Mouse (Mus musculus) CH12.LX (cell line): ENCODE results near the gene Padi6.

Experiments used
- BHLHE40 ChIP-seq: IDR thresholded peaks from 2 replicates; pipeline ENCODE4 v1.6.1; 2011; ENCODE audit warnings: mild to moderate bottlenecking, low read depth, low read length, improper control_type of control experiment
- CTCF ChIP-seq, 2 experiments: IDR thresholded peaks in 1 of 2; conservative IDR thresholded peaks in 1 of 2; 2 replicates each; pipeline ENCODE4 v1.5.1; 2011 to 2012; ENCODE audit warnings: low read depth in 2 of 2, low read length in 2 of 2, improper control_type of control experiment in 1 of 2, inconsistent platforms in 1 of 2, mild to moderate bottlenecking in 1 of 2, moderate library complexity in 1 of 2
- ELF1 ChIP-seq: IDR thresholded peaks from 2 replicates; pipeline ENCODE4 v1.6.1; 2014; ENCODE audit warnings: low read depth, mild to moderate bottlenecking, inconsistent platforms, low read length, improper control_type of control experiment
- MAZ ChIP-seq: IDR thresholded peaks from 2 replicates; pipeline ENCODE4 v1.6.1; 2012; ENCODE audit warnings: low read depth, mild to moderate bottlenecking, inconsistent platforms, low read length, improper control_type of control experiment, moderate library complexity
- NELFE ChIP-seq: IDR thresholded peaks from 2 replicates; pipeline ENCODE4 v1.6.1; 2011; ENCODE audit warnings: low read depth, low read length, improper control_type of control experiment
- POLR2A ChIP-seq: IDR thresholded peaks from 2 replicates; pipeline ENCODE4 v1.6.1; 2011; ENCODE audit warnings: low read depth, mild to moderate bottlenecking, improper control_type of control experiment, low read length
- SMC3 ChIP-seq: IDR thresholded peaks from 2 replicates; pipeline ENCODE4 v1.6.1; 2011; ENCODE audit warnings: low read depth, low read length, improper control_type of control experiment
- ZKSCAN1 ChIP-seq: IDR thresholded peaks from 2 replicates; pipeline ENCODE4 v1.6.1; 2012; ENCODE audit warnings: low read depth, inconsistent platforms, low read length, improper control_type of control experiment, borderline replicate concordance

DNA sequence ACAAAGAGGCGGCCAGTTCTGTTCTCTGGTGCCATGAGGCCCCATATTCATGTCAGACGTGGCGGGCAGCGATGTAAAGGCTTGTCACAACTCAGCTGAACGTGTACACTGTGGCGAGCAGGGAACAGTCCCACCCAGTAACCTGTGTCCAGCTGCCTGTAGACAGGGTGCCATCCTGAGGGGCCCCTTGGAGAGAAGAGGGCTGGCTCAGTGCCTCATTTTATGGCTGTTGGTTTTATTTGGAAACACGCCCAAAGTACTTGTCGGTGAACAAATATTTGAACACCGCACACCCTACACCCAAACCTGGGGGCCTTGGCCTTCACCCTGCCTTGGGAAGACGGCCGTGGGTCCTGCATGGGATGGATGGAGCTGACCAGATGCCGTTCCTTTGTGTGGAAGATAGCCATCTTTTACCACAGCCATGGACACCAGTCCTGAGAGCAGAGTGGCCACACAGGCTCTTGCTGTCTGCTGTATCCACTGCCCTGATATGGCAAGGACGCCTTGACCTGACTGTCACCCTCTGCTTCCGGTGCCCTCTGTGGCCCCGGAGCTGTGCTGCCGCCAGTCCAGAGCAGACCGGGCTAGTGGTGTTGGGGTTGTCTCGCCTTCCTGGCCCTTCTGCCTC is 34.0 kb downstream of the Padi6 start:
- TF ChIP-seq MAZ (no peak), SMC3 (no peak), CTCF (conservative IDR thresholded peaks at IDR 0.05 in 1 of 2, IDR thresholded peaks at IDR 0.05 in 1 of 2; ENCODE audit: low read depth in 2 of 2, low read length in 2 of 2) (no peak), BHLHE40 (no peak), ZKSCAN1 (no peak), POLR2A (no peak), NELFE (no peak), ELF1 (no peak)
